Mouse (Mus musculus): ENCODE measurements around the gene Rgl3.
A peak's percentile ranks its signal among the peaks of the same experiment; 100 is the strongest.

Gene Rgl3

DNA sequence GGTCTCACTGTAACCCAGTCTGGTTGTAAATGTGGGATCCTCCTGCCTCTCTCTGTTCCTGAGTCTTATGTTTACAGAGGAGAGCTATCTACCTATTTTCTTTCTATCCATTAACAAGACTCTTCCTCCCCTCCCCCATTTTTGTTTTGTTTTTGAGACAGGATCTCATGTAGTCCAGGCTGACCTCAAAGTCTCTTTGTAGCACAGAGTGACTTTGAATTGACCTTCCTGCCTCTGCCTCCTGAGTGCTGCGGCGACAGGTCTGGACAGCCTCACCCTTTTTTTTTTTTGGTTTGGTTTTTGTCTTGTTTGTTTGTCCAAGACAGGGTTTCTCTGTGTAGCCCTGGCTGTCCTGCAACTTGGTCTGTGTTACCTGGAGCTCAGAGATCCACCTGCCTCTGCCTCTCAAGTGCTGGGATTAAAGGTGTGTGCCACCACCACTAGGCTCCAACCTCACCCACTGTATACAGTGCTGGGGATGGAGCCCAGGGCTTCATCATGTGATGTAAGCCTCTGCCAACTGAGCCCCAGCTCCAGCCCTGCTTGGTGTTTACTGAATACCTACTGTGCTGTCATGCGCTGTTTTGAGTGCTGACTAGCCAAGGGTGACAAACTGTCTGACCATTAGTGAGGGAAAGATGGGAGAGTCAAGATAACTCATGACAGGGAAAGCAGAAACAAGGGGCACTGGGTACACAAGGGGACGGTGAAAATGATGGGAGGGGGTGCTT is 10.7 kb downstream of the Rgl3 start:
- DNase-seq (ENCODE audit: low read depth): no peak

DNA sequence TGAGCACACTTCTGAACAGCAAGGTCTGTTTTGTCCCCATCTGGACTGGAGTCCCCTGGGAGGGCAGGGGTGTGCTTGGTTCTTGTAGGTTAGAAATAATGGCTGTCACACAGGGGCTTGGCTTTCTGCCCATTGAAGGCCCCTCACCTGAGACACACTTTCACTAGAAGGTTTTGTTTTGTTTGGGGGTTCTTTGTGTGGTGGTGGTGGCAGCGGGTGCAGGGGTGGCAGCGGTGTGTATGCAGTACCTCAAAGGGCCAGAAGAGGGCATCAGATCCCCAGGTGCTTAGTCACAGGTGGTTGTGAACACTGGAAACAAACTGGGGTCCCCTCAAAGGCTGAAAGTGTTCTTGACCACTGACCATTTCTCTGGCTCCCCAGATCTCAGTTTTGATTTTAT is 11.3 kb downstream of the Rgl3 start:
- DNase-seq (ENCODE audit: low read depth): peak; percentile 70

DNA sequence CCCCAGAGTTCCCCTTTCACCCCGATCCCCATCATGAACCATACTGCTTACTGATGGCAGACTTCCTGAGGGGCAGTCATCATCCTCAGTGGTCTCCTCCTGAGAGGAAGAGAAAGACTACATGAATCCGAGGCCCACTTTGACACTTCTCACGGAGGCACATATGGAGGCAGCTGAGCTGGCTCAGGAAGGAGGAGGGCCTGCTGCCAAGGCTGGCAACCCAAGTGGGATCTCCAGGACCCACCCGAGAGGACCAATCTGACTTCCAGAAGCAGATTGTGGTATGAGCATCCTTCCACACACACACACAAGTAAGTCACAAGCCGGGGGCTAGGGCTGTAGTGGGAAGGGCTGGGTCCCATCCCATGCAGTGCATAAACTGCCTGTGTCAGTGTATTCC is 11.9 kb downstream of the Rgl3 start:
- no peak for DNase-seq (ENCODE audit: low read depth)

DNA sequence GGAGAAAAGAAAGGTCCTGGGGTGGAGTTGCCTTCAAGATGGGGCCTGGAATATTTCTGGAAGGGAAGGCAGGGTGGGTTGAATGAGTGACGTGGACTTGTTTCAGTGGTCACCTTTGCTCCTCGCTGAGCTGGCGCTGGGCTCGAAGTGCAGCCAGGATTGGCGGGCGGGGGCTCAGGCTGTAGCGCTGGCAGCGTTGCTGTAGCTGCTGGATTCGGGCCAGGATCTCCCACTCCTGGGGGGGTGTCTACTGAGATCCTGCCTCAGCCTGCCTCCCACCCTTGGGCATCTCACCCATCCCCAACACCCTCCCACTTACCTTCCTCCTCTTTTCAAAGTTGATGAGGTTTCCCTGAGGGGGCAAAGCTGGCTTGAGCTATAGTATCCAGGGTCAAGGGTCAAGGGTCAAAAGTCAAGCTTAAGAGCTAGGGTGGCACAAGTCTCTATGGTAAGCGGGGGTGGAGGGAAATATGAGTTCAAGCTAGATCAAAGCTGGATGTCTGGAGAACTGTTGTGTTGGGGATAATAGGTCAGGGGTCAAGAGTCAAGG is 12.5 kb downstream of the Rgl3 start:
- DNase-seq (ENCODE audit: low read depth): no peak

DNA sequence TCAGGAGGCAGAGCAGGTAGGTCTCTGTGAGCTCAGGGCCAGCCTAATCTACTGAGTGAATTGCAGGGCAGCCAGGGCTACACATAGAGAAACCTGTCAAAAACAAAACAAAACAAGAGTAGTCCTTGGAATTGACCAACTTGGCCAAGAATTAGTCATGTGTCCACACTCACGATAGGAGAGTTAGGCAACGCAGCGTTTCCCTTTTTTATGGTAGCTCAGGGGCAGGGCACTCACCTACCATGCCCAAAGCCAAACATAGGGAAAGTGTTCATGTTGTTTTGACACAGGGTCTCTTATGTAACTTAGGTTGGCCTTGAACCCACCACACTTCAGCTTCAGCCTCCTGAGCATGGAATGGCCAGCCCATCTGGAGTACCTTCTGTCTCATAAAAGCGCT is 19.9 kb downstream of the Rgl3 start:
- DNase-seq (ENCODE audit: low read depth): no peak

DNA sequence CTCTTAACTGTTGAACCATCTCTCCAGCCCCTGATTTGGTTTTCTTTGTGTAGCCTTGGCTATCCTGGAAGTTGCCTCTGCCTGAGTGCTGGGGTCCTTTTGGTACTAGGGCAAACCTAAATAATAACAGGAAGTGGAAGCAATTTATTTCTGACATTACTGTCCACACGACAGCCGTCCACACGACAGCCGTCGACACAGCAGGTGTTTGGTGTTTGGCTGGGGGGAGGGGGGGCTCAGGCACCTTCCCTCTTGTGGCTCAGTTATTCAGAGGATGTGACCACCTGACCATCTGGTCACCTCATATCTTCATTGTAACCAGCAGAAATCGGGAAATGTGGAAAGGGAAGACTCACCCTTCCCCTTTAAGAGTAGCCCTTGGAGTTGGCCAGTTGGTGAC is 20.4 kb downstream of the Rgl3 start:
- no peak for DNase-seq (ENCODE audit: low read depth)

DNA sequence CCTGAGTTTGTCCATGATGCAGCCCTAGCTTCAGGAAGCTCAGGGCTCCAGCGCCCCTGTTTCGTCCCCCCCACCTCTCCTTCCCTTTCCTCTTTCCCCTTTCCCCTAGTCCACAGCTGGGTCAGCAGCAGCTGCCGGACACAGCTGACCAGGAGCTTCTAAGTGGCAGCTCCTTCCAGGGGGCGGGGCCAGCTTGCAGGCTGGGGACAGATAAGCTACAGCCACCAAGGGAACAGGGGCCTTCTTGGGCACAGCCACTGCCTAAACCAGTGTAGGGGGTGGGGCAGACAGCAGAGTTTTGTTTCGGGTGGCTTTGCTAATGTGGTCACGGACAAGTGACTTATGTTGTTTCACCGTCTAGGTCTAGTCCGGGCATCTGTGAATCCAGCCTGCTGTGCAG is 25.8 kb downstream of the Rgl3 start, which contains the start of gene Epor:
Gene Epor (minus strand): TSS at position 90 of the 400 bp plus-strand sequence.
- no peak for DNase-seq (ENCODE audit: low read depth)

DNA sequence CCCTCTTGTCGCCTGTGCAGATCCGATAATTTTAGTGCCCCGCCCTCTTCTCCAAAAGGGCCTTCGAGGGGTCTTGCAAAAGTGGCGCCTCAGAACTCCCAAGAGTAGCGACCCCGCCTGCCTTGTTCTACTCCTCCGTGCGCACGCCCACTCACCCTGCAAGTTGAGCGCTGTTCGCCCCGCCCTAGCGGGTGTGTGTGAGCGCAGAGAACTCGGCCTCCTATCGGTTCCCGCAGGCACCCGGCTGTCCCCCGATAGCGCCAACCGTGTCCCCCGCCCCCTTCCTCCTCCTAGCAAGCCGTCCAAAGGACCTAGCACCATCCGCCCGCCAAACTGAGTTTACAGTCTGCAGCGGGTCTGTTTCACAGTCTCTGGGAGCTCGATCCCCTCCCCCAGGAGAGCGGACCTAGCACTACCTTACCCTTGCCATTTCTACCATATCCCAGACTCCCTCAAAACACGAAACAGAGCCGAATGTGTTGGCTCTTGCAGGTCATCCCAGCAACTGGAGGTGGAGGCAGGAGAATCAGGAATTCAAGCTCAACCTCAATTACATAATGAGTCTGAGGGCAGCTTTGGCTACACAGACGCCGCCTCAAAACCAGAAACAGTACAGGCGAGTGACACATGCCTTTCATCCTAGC is 26.7 kb downstream of the Rgl3 start:
- peak; percentile 71 for DNase-seq (ENCODE audit: low read depth)

DNA sequence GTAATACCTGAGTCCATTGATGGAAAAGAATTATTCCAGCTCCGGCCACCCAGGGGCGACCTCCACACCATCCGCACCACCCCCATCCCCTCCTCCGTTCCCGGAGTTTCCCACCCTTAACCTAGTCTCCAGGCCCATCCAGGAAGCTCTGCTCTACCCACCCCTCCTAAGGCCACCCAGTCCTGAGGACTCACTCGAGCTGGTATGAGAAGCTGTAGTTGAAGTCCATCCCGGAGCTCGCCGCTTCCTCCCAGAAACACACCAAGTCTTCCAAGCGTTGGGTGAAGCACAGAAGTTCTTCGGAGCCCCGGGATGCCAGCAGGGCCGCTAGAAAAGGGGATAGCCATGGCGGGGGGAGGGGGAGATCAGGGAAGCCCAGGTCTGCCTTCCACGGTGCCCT is 27.2 kb downstream of the Rgl3 start:
- no peak for DNase-seq (ENCODE audit: low read depth)

DNA sequence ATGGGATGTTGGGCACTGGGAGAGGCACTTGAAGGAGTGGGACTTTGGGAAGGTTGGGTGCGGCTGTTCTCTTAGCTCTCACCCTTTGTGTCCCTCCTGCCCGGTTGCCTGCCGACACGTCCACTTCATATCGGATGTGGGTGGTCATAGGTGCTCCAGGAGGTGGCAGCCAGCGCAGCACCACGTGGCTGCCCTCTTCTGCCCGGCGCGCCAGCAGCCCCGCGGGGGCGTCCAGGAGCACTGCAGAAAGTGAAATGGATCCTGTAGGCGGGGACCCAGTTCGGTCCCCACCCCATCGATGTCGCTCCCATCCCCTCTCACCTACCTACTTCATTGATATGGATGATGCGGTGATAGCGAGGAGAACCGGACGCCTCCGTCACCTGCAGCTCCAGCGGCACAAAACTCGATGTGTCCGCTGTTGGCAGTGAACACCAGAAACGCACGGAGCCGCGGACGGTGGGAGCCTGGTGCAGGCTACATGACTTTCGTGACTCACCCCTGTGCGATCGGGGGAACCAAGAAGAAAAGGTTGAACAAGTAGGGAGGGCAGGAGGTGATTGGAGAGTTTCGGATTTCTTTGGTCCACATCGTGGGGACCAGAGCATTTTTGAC is 27.8 kb downstream of the Rgl3 start:
- peak; percentile 34 for DNase-seq (ENCODE audit: low read depth)

DNA sequence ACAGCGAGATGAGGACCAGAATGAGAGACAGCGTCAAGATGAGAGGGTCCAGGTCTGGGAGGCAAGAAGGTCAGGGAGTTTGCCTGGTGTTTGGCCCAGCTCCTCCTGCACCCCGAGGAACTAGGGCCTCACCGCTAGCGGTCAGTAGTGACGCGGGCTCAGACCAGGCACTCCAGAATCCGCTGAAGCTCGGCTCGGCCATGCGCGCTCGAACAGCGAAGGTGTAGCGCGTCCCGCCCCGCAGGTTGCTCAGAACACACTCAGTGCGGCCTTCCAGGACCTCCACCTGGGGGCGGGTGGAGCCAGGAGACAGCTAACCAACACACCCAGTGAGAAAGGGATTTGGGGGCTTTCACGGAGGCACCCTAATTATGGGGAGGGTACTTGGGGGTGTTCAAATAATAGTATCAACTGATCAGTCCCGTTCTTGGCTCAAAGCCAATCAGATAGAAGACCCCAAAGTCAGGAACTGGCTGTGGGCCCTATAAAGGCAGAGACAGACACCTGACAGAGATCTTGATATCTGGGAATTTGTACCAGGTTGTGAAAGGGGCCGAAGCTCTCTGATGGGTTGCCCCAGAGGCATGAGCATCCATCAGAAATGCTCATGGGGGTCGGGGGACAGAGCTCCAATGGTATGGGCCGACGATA is 28.6 kb downstream of the Rgl3 start:
- no peak for DNase-seq (ENCODE audit: low read depth)

DNA sequence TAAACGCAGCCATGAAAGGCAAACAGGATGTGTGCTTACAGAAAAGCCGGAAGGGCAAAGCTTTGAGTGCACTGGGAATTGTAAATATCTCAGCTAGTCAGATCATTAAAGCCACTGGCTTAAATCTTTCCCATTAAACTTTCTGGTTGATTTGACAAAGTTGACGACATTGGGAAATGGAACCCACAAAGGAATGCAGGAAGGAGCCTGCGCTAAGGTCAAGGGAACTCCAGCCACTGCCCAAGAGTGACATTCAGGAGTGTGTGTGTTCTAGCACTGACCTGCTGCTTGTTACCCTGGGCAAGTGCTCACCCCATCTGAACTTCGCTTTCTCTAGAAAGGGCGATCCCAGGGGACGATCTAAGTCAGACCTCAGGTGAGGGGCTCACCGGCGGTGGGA is 29.1 kb downstream of the Rgl3 start:
- DNase-seq (ENCODE audit: low read depth): no peak

DNA sequence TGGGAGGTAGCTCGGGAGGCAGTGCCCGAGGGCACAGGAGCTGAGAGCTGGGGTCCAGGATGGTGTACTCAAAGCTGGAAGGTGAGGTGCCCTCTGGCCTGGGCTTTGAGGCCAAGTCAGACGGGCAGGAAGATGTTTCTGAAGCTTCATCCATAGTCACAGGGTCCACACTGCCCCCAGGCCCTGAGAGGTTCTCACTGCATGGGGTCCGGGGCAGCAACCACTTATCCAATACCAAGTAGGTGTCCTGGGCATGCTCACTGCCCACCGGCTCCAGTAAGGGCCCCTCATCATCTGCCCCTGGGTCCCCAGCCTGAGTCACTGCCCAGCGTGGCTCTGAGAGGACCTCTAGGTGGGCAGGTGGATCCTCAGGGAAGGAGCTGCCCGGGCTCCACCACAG is 30.0 kb downstream of the Rgl3 start:
- DNase-seq (ENCODE audit: low read depth): no peak

DNA sequence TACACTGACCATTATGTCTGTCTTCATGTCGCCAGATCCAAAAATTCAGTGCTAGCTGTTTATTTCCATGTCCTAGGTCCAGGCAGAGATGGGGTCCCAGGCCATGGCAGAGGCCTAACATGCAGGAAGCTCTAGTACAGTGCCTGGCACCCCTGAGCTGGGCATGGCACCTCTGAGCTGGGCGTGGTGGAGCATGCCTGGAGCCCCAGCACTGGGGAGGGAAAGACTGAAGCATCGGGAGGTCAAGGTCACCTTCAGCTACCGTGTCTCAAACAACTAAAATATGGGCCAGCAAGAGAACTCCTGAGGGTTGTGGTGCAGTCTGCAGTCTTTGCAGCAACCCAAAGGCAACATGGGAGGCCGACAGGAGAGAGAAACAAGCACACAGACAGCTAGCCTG is 30.9 kb downstream of the Rgl3 start:
- no peak for DNase-seq (ENCODE audit: low read depth)

DNA sequence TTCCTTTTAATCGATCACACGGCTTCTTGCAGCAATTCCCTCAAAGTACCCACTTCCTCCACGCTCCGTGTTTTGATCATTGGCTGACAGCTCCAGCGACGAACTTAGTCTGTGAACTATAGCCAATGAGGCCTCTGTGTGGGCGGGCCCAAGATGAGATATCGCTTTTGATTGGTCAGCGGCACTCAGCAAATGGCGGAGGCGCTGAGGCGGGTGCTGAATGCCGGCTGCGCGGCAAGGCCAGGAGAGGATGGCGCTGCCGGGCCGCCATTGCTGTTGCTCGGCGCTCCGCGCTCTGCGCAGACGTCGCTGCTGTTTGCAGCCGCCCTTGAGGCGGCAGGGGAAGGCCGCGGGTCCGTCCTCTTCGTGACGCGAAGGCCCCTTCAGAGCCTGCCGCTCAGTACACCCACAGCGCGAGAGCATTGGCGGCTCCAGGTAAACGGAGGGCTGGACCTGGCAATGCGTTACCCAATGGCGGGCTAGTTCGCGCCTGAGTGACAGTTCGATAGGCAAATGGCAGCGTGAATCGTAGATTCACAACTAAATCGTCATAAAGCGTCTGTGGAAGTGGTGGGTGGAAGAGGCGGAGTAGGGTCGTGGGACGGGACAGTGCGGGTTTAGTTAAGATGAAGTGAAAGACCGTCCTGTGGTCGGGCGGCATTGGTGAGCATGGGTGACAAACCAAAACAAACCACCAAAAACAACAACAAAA is 33.5 kb downstream of the Rgl3 start, which contains the start of gene Swsap1:
Gene Swsap1 (plus strand): TSS at position 186 of the 712 bp plus-strand sequence.
- peak; percentile 99 for DNase-seq (ENCODE audit: low read depth)

DNA sequence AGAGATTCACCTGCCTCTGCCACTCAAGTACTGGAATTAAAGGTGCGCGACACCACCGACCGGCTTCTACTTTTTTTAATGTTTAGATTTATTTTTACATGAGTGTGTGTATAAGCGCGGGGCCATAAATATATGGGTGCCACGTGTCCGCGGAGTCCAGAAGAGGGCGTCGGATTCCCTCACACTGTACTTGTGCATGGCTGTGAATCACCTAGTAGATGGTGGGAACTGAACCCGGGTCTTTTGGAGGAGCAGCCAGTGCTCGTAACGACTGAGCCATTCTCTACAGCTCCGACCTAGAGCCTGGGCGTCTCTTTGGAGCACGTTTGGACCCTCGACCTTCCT is 34.0 kb downstream of the Rgl3 start:
- DNase-seq (ENCODE audit: low read depth): no peak

DNA sequence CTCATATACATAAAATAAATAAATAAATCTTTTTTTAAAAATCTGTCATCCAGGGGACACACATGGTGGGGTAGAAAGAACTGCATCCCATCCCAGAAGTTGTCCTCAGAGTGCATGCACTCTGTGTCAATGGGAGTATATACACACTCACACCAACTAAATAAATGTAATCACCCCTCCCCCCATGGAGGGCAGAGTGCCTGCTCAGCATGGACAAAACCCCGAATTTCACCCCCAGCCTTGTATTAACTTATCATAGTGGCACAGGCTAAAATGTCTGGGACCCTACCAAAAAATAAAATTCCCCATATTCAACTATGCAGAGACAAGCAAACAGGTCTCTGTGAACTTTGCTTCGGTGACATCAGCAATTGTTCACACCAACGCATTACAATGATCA is 34.6 kb downstream of the Rgl3 start:
- DNase-seq (ENCODE audit: low read depth): peak; percentile 29

DNA sequence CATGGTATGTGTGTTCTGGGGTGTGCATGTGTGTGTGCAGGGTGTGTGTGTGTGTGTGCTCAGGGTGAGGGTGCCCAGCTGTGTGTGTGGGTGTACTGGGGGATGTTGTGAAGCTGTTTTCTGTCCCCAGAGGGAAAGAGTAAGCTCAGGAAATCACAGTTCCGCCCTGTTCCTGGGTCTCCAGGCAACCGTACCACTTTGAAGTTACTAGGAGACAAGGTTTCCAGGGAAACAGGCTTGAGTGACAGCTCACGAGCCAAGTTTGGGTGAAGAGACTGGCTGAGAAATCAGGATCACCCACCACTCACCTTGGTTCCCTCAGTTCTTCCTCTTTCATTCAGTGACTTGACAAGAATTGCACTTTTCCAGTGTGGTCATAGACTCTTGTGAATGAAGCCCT is 35.6 kb downstream of the Rgl3 start:
- peak; percentile 40 for DNase-seq (ENCODE audit: low read depth)

DNA sequence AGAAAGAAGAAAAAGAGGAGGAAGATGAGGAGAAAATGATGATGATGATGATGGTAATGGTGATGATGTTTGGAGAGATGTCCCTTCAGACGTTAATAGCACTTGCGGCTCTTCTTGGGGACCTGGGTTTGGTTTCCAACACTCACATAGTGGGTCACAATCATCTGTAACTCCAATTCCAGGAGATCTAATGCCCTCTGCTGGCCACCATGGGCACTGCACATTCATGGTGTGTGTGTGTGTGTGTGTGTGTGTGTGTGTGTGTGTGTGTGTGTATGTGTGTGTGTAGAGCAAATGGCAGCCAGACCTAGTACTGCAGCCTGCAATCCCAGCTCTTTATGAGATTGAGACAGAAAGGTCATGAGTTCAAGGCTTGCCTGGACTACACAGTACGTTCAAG is 37.3 kb downstream of the Rgl3 start:
- peak; percentile 52 for DNase-seq (ENCODE audit: low read depth)

DNA sequence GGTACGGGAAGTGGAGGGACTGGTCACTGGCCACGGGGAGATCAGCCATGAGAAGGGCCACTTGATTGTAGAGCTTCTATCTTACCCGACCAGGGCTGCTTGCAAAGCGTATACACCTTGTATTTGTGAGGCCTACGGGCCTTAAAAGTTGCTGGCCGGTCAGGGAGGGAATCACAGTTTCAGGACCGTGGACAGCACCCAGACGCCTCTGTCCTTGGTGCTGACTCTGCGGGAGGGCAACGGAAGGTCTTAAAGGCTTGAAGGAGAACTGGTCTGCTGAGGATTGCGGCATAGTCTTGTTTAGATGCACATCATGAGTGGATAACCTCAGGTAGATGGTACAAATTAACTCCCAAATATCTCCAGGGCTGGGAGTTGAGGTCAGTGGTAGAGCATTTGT is 38.9 kb downstream of the Rgl3 start:
- DNase-seq (ENCODE audit: low read depth): peak; percentile 83

DNA sequence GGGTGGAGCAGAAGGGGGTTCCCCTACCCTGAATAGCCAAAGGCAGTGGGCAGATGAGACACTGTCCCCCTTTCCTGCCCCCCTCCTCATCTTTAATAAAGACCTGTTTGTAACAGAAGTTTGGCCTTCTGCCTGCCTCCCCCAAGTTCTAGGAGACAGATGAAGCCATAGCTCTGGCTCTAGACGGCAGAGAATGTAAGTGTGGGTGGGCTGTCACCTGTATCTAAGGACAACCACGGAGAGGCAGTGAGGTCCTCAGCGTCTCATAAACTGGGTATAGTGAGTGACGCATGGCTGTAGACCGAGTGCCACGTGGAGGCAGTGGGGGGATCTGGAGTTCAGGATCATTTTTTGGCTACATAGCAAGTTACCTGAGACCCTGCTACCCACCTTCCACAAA is 40.5 kb downstream of the Rgl3 start:
- no peak for DNase-seq (ENCODE audit: low read depth)

DNA sequence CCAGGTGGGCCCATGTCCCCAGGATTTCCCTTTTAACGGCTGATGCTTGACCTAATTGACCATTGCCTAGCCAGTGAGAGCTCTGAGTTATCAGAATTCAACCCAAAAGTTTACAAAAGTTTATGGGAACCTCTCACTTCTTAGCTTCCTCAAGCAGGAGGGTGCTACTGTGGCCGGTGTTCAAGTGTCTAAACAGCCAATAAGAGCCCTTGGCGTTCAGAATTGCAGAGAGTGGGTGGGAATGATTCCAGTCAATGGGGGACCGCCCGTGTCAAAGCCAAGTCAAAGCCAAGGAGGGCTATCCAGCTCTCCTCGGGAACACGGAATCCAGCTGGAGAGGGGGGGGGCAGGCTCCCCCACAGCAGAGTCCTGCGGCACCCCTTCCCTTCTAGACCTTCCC is 41.1 kb downstream of the Rgl3 start:
- no peak for DNase-seq (ENCODE audit: low read depth)
